Mouse (Mus musculus) common myeloid progenitor, adult 5-6 weeks (primary cell): ENCODE data around the gene Olfr381. TPM values are rescaled to one million over a fixed set of nuclear protein-coding genes. Genes with fewer than 3 reads are reported as not detected.
"Not testable (repeated sequence)": the region's sequence is repeated elsewhere in the genome, so short reads cannot be mapped to it uniquely, and the experiment has no call there.

ENCODE experiments used
- ATAC-seq: replicated peaks from 2 replicates; pipeline ENCODE4 v1.8.0; 2016; ENCODE audit warnings: low read depth, mild to moderate bottlenecking, moderate TSS enrichment, inconsistent platforms; ENCODE audit not compliant: poor library complexity, severe bottlenecking
- total RNA-seq: library from RNA; stranded (forward); fragments of 200-1000, 187-1606 nt; gene quantifications from 2 replicates; pipeline ENCODE4 v1.2.3, GENCODE M21; 2017

Gene Olfr381
- not detected in 2 replicates for total RNA-seq

GRCm38 (mm10) chr11:73491503-73491902 lies at the start of gene Olfr381:
TSS of gene Olfr381 (minus strand) at chr11:73491603.
- ATAC-seq: no peak

GRCm38 (mm10) chr11:73528971-73529370 lies 37.6 kb upstream of the Olfr381 start:
- ATAC-seq: not testable (repeated sequence)

- no peak for ATAC-seq
Measured at GRCm38 (mm10) chr11:73517097-73517496, 25.7 kb upstream of the Olfr381 start, which contains the start of gene Olfr382. TSS of gene Olfr382 (minus strand) at chr11:73517197.

GRCm38 (mm10) chr11:73457408-73457807 lies 34.0 kb downstream of the Olfr381 start, which contains the start of gene Olfr380:
TSS of gene Olfr380 (minus strand) at chr11:73457508.
- ATAC-seq: no peak

Other genes with a start within 250 kb of the Olfr381 start
- not detected in 2 replicates for gene Trpv3, start 224.2 kb downstream of the Olfr381 start, total RNA-seq
- 3.8 and 7.4 TPM in 2 replicates for gene Aspa, start 162.0 kb downstream of the Olfr381 start, total RNA-seq
- gene Gm49340, start 161.9 kb downstream of the Olfr381 start, total RNA-seq: not detected in 2 replicates
- gene Spata22, start 161.9 kb downstream of the Olfr381 start, total RNA-seq: not detected in 2 replicates
- gene Olfr20, start 140.8 kb downstream of the Olfr381 start, total RNA-seq: not detected in 2 replicates
- not detected in 2 replicates for gene Olfr376, start 120.4 kb downstream of the Olfr381 start, total RNA-seq
- not detected in 2 replicates for gene Olfr1, start 92.0 kb downstream of the Olfr381 start, total RNA-seq
- not detected in 2 replicates for gene Olfr378, start 63.1 kb downstream of the Olfr381 start, total RNA-seq
- gene Olfr380, start 34.1 kb downstream of the Olfr381 start, total RNA-seq: not detected in 2 replicates
- gene Olfr382, start 25.6 kb upstream of the Olfr381 start, total RNA-seq: not detected in 2 replicates
- gene Olfr385, start 101.4 kb upstream of the Olfr381 start, total RNA-seq: not detected in 2 replicates
- not detected in 2 replicates for gene Olfr384, start 107.0 kb upstream of the Olfr381 start, total RNA-seq
- gene Zfp735, start 197.2 kb upstream of the Olfr381 start, total RNA-seq: not detected in 2 replicates